Mouse (Mus musculus) heart, adult 11 months (tissue): ENCODE data around the gene Vmn1r222.
"Not testable (repeated sequence)": the region's sequence is repeated elsewhere in the genome, so short reads cannot be mapped to it uniquely, and the experiment has no call there.

Source experiments
- DNase-seq: peaks from one replicate; pipeline ENCODE4 v3.0.0; 2022

The Vmn1r222 gene

DNA sequence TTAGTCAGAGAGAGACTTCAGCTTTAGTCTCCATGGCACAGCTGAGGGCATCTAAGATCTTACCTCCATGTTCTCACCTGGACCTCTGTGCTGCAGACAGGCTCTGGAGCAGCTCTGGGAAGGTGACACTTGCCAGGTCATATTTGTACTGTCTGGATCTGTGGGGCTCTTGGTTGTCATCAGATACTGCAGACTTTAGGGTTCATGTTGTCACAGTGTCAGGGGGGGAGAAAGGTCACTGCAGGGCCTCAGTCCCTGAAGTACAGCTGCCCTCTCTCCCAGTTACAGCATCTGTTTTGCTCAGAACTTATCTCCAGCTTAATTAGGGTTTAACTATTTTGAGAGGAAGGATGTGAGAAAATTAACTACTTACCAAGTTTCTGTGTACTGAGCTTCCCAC is at the start of gene Vmn1r222:
TSS of gene Vmn1r222 (minus strand) at position 101 of the 400 bp plus-strand sequence.
- not testable (repeated sequence) for DNase-seq

- DNase-seq: no peak
Observed at GRCm38 (mm10) chr13:23285191-23285920, 49.6 kb upstream of the Vmn1r222 start.

DNA sequence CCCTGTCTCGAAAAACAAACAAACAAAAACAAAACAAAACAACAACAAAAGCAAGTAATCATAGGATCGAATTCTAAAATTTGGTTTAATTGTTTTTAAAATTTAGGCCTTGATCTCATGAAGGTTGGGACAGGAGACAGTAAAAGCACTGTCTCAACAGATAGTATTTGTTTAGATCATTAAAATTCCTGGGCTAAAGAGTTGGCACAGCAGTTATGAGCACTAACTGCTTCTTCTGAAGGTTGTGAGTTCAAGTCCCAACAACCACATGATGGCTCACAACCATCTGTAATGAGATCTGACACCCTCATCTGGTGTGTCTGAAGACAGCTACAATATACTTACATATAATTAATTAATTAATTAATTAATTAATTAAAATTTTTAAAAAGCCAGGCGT is 44.2 kb upstream of the Vmn1r222 start:
- DNase-seq: no peak

- no peak for DNase-seq
Observed at GRCm38 (mm10) chr13:23279576-23279975, 43.8 kb upstream of the Vmn1r222 start.

DNA sequence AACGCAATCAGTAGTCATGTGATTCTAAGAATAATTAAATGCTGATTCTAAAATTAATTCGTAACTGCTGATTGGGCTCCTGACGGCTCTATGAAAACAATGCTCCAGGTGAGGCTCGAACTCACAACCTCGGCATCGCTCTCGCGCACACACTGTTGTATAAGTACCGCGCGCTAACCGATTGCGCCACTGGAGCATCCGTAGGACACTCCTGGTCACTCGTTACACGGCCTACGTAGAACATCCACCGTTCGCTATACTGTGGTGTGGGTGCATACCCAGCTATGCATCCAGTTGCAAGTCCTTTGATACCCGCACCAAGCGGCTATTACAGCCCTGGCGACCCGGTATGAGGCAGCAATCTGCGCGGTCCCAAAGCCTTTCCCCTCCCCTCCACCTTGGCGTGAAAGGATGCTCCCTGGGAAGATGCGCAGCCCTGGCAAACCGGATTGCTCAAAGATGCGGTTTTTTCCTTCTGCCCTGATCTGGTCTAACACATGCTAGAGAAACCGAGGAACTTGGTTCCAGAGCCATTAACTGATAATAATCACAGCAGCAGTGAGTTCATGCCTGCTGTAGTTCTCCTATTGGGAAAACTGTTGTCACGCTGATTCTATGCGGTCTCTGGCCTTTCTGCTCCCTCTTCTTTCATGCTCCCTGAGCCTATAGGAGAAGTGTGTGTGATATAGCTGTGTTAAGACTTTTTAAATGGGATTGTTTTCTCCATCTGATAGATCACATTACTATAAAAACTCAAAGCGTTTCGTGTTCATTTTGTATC is 34.8 kb upstream of the Vmn1r222 start:
- DNase-seq: no peak

DNA sequence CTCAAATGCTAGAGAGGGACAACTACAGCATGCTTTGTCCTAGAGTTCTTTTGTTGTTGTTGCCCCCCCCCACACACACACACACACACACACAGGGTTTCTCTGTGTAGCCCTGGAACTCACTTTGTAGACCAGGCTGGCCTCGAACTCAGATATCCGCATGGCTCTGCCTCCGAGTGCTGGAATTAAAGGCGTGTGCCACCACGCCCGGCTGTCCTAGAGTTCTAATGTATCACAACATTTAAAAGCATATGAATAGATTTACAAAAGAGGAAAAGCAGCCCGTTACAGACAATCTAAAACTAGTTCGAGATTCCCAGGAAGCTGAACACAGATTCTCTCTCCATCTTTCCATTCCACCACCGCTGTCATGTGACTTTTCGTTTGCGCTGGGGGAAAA is 33.9 kb upstream of the Vmn1r222 start:
- no peak for DNase-seq

DNA sequence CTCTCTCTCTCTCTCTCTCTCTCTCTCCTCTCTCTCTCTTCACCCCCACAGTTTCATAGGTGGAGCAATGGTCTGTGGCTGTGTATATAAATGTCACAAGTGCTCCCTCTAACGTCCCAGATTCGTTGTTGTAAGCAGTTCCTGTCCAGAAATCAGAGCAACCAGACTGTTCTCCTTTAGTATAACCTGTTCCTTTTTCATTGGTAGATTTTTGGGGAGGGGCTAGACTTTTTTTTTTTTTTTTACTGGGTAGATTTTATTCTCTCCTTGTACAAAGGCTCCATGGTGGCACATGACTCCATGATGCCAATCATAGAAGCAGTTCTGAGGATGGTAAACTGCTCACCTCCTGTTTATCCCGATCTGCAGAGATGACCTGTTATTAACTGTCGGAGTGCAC is 33.4 kb upstream of the Vmn1r222 start:
- DNase-seq: not testable (repeated sequence)

- DNase-seq: not testable (repeated sequence)
Observed at GRCm38 (mm10) chr13:23268606-23269005, 32.9 kb upstream of the Vmn1r222 start.

- no peak for DNase-seq
Observed at GRCm38 (mm10) chr13:23258546-23259048, 22.9 kb upstream of the Vmn1r222 start.

GRCm38 (mm10) chr13:23246834-23247233 is 11.1 kb upstream of the Vmn1r222 start, which contains the start of gene Vmn1r223:
TSS of gene Vmn1r223 (plus strand) at chr13:23247134.
- peak; percentile 76 for DNase-seq

DNA sequence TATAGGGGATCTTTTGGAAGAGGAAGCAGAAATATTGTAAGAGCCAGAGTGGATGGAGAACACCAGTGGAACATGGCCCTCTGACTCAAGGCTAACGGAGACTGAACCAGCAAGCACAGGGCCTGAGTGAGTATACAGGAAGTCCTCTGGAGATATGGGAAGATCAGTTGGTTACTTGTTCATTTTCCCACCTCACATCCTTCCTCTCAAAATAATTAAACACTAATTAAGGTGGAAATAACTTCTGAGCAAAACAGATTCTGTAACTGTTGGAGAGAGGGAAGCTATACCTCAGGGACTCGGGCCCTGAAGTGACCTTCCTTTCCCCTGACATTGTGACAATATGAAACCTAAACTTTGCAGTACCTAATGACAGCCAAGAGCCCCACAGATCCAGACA is 21.9 kb downstream of the Vmn1r222 start, which contains the start of gene Vmn1r221:
TSS of gene Vmn1r221 (plus strand) at position 301 of the 400 bp plus-strand sequence.
- DNase-seq: not testable (repeated sequence)

DNA sequence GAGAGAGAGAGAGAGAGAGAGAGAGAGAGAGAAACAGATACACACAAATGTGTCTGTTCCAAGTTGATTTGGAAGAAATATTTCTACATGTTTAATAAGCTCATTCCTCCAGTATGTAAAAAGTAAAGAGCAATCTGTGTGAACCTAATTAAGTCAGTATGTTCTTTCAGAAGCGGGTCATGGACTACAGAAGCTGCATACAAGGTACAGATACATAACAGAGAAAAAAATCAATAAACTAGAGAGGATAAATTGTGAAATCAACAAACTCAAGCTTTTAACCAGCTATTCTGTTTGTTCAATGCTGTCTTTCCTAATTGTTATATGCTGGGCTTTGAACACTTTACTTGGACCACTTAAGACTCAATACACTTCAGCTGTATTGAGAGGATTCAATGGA is 31.9 kb downstream of the Vmn1r222 start:
- not testable (repeated sequence) for DNase-seq

DNA sequence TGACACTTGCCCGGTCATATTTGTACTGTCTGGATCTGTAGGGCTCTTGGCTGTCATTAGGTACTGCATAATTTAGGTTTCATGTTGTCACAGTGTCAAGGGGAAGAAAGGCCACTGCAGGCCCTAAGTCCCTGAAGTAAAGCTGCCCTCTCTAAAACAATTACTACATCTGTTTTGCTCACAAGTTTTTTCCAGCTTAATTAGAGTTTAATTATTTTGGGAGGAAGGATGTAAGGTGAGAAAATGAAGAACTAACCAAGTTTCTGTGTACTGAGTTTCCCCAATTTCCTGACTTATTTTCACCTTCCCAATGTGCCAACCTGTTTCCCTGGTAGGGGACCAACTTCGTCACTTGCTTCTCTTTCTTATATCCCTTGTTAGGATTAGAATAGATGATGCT is 47.9 kb downstream of the Vmn1r222 start, which contains the start of gene Vmn1r220:
TSS of gene Vmn1r220 (minus strand) at position 101 of the 400 bp plus-strand sequence.
- DNase-seq: no peak
